Mouse (Mus musculus): ENCODE data around the gene Foxk1.

DNA sequence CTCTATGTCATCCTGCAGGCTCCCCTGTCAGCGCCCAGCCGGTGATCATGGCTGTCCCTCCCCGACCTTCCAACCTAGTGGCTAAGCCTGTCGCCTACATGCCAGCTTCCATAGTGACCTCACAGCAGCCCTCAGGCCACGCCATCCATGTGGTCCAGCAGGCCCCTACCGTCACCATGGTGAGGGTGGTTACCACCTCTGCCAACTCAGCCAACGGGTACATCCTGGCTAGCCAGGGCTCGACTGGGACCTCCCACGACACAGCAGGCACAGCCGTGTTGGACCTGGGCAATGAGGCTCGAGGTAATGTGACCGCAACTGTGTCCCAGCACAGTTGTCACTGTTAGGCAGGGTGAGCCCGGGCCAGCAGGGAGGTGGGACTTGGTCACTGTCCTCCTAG, 52.4 kb downstream of the Foxk1 start:
- TF ChIP-seq POLR2A (IDR thresholded peaks at IDR 0.05; ENCODE audit: borderline replicate concordance, control insufficient read depth, low read depth, low read length) (no peak), CTCF (IDR thresholded peaks at IDR 0.05; ENCODE audit: control insufficient read depth, insufficient read depth, low read length) (no peak)
